Mouse (Mus musculus): ENCODE measurements at regions not wholly inside any gene's neighbourhood (a gene's known extent, or its start where the extent isn't known, plus 50 kb on each side); places are given as distances from the start of the nearest gene placed in this dataset.

DNA sequence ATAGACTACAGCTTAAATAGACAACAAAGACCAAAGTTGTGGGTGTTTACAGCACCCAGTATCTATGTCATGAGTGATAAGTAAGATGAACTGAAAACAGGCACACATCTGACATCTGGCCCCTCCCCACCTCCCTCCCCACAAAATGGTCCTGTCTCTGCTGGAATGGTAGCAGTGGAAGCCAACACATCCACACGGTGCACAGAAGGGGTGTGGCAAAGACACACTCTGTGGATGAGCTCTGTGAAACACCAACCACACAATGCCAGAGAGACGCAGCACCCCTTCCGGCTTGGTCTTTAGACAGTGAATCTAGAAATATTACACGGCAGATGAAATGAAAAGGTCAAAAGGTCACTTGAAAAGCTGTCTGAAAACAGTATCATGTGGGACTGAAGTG lies 85.6 kb downstream of the Fgf18 start:
- DNase-seq (ENCODE audit: low spot score in 2 of 2), result no peak

DNA sequence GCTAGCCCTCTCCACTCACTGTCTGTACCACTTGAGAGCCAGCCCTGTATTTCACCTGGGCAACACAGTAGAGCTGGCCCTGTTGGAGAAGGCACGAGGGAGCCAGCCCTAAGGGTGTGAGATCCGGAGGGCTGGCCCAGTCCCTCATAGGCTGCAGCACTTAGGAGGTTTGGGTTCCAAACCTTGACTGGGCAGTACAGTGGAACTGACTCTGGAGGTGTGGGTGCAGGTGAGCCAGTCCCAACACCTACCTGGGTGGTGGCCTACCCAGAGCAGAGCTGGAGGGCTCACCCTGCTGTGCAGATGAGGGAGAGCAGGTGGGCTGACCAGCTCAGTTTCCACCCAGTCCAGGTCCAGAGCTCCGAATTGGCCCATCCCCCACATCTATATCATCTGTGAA lies 86.8 kb downstream of the Fgf18 start:
- DNase-seq (ENCODE audit: low spot score in 2 of 2), result no peak

DNA sequence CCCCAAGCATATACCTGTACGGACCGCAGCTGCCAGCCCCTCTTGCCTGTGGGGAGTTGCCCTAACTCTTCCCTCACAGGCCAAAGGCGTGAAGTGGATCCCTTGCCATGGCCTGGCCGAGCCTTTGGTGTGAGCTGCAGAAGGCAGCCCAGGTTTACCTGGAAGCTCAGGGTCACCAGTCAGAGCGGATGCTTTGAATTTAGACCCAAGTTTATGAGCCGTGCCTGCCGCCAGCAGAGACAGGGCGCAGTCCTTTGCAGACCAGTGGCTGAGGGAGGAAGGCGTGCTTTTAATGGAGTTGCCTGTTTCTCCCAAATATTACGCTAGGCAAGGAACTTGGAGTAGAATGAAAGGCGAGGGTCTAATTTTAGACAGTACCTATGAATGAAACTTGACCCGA lies 97.0 kb downstream of the Fgf18 start:
- no peak for DNase-seq (ENCODE audit: low spot score in 2 of 2)

DNA sequence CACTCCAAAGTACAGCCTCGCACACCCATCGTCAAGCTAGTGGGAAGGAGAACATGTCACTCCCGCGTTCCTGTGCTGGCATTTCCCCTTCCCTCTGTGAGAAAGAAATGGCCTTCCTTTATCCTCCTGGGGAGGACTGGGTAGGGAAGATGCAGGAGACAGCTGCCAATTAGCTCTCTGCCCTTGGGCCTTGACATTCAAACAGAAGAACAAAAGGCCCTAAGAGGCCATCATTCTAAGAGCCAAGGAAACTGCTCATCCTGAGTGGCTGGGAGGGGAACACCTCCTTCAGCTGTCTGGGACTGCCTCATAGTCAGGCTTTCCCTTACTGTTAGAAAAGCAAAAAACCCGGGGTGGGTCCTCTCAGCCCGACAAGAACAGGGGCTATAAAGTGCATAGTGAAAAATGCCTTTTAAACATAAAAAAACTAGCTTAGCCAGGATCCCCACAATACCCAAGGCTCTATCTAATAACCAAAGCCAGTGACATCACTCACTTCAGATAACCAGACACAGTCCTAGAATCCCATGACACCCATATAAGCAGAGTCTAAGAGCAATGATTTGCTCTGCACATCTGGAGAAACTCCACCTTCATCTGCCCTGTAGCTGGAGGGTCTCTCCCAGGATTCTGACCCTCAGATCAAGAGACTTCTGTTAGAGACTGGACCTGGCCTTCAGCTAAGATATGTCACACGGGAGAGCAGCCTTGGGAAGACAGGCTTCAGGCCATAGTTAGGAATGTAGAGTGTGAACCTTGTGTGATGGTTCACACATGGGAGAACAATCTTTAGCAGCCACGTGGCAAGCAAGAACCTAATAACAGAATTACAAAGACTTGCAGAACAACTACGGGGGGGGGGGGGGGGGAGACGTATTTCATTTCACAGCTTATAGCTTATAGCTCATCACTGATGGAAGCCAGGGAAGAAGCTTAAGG lies 107.1 kb downstream of the Fgf18 start:
- DNase-seq (ENCODE audit: low spot score in 2 of 2), result no peak

DNA sequence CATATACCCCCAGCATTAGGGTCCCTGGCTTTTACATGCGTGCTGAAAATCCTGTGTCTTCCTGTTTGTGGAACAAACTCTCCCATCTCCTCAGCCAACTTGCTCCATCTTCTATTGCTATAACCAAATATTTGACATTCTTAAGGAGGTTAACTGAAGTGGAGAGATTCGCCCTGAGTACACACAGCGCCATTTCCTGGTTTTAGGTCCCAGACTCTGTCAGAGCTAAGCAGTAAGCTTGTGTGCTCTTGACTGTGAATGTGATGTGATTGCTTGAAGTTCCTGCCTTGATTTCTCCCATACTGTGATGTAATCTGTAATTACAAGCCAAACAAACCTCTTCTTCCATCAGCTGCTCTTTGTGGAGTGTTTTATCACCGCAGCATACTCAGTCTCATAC lies 110.8 kb downstream of the Fgf18 start:
- no peak for DNase-seq (ENCODE audit: low spot score in 2 of 2)

DNA sequence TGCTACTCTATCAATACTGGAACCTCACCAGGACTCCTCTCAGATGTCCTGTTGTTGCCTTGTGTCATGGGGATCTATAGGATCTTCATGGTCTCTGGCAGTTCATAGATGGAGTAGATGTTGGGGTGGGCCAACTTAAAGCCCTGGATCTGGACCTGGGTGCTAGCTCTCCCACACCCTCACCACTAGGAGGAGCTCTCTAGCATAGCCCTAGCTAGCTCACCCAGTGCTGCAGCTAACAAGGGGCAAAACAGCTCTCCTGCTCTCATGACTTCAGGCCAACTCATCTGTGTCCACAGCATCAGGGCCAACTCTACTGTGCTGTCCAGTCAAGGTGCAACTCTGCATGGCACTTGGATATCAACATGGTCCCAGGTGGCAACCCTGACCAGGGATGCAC lies 118.3 kb downstream of the Fgf18 start:
- DNase-seq (ENCODE audit: low spot score in 2 of 2), result no peak

DNA sequence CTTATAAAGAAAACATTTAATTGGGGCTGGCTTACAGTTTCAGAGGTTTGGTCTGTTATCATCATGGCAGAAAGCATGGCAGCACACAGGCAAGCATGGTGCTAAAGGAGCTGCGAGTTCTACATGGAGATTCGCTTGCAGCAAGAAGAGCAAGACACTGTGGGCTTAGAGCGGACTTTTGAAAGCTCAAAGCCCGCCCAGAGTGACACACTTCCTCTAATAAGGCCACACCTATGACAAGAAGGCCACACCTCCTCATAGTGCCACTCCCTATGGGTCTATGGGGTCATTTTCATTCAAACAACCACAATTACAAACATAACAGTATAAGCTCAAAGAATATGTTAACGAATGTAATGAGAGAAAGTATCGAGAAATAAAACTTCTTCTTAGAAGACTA lies 120.1 kb downstream of the Fgf18 start:
- DNase-seq (ENCODE audit: low spot score in 2 of 2), result no peak

DNA sequence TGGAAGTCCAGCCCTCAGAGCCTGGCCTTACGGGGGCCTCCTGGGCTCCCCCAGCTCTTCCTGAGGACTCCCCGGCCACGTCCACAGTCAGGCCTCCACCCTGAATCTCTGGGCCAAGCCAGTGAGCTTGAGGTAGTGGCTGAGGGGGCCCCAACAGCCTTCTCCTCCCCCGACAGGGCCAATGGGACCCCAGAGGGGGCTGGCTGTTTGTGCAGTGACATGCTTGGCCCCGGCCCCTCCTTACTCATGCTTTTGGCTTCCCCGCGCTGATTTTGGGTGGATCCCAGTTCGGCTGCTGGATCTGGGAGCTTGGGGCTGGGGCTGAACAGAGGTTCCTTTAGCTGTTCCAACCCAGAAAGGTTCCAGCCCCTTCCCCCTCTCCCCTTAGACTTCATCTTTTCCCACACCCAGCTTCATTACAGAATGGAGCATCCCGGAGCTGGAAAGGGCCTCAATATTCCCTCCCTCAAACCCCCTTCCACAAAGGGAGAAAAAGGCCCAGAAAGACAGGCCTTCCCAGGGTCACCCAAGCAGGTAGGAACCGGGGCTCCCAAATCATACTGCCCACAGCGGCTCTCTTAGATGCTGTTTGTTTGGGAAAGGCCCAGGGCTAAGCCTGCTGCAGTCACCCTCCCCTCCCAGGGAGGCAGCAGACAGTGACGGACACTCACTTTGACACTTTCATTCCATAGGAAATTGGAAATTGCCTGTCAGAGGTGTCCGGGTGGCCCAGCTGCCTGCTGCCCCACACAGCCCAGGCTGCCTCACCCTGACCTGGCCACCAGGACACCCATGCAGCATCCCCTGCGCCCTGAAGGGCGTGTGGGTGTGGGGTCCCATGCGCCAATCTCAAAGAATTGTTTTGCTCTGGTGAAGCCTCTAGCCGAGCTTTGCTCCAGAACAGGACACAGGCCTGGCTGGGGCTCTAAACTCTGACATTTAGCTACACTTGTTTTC lies 133.7 kb downstream of the Fgf18 start:
- no peak for DNase-seq (ENCODE audit: low spot score in 2 of 2)

DNA sequence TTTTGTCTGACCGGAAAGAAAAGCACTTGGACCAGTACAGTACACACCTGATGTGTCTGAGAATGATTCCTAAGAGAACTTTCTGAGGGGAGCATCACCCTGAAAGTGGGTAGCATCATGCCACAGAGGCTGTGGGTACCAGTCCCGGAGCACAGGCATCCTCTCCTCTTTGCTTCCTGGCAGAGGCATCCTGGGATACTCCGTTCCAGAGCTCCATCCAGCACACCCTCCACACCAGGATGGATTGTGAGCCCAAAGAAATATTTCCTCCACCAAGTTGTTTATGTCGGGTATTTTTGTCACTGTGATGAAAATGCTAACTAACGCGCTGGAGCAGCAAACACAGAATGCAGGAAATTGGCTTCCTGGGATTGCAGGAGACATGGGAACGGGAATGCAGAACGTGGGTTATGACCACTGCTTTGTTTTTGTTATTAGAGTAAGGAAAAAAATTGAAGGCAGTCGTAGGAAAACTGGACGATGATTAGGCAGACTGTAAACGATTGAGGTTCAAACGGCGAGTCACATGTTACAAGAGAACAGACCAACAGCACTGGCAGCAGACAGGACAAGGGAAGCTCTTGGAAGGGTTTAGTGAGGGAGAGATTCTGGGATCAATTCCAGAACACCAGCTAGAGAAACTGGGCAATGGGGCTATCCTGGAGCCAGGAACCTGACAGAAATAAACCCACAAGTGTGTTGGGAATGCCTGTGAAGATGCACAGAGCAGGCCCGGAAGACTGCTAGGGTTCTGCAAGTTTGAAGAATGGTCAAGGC lies 134.6 kb downstream of the Fgf18 start:
- DNase-seq (ENCODE audit: low spot score in 2 of 2), result no peak

DNA sequence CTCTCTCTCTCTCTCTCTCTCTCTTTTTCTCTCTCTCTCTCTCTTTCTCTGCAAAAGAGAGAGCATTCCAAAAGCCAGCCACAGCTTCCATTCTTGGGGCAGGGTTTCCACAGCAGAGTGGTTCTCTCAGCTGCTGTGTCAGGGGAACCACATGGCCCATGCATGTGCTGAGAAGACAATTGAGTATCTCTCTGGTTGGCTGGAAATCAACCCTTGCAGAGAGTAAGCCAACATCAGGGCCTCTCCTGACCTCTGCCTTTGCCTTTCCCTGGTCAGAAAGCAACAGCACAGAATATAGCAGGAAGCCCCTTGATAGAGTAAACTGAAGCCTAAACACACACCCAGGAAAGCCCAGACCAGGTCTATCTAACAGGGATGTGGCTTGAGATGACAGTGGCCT lies 138.6 kb downstream of the Fgf18 start:
- DNase-seq (ENCODE audit: low spot score in 2 of 2), result no peak

DNA sequence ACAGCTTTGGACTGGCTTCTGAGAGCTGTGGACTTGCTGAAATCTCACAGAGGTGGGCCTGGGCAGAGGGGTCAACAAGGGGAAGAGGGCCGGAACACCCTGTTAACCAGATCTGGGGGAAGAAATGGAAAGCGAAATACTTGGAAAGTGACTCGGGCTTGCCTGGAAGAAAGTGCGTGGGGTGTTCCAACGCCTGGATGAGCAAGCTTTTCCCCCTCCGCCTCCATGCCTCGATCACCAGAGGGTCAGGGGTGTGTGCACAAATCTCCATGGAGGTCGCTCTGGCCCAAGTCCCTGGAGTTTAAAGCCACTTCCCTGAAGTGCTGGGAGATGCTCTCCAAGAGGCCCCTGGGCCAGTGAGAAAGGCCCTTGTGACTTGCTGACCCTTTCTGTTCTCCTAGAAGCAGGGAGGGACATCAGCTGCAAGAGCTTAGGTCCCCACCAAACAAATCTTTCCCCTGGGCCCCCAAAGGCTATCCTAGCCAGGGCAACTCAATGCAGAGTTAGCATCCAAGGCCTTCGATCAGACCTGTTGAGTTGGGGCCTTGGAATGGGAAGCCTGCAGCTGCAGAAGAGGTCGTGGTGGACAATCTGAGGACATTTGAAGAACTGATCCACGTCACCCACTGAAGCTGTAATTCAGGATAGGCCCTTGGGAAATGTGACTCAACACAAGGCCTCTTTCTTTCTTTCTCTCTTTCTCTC lies 139.2 kb downstream of the Fgf18 start:
- DNase-seq (ENCODE audit: low spot score in 2 of 2), result no peak

DNA sequence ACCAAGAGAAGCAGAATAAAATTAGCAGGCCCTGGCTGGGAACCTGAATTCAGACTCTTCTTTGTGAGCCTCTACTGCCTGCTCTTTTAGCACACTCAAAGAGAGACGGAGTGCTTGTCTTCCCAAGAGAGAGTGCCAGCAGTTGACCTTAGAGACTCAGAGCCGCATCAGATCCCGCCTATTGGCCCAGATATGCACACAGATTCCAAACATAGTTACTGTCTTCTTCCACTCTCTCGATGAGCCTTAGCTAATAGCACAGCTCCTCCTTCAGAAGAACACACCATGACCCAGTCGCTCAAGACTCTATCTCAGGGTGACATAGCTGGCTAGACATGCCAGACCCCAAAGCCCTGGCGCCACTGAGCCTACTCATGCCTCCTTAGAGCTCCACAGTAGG lies 139.8 kb downstream of the Fgf18 start:
- DNase-seq (ENCODE audit: low spot score in 2 of 2), result no peak

DNA sequence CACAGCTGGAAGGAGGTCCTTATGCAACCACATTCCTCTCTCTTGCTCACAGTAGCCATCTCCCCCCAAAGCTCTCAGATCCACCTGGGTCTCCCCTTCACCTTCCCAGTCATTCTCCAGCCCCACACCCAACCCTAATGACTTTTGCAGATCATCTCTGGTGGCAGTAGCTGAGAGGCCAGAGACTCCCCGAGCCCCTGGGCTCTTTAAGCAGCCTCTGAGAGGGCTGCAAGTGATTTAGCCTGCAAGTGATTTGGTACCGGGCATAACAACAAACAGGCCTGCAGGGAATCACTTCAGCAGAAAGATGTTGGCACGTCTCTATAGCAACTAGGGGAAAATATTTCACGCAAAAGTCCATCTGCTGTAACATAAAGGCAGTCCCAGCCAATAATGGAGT lies 142.0 kb downstream of the Fgf18 start:
- DNase-seq (ENCODE audit: low spot score in 2 of 2), result no peak

DNA sequence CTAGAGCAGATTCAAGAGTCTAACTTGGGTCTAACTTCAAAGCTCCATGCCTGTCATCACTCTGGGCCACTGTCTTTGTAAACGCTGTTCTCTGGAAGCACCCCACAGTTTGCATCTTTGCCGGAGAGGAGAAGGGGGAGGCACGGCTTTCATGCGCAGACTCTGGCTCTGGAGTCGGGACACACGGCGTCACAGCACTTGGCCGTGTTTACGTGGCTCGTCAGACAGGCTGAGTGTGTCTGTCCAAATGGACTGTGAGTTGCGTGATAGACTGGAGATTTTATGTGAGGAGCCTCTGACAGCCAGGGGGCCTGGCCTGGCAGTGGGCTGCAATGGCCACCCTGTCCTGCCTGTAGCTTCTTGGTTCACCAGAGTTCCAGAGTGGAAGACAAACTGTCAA lies 142.6 kb downstream of the Fgf18 start:
- no peak for DNase-seq (ENCODE audit: low spot score in 2 of 2)

DNA sequence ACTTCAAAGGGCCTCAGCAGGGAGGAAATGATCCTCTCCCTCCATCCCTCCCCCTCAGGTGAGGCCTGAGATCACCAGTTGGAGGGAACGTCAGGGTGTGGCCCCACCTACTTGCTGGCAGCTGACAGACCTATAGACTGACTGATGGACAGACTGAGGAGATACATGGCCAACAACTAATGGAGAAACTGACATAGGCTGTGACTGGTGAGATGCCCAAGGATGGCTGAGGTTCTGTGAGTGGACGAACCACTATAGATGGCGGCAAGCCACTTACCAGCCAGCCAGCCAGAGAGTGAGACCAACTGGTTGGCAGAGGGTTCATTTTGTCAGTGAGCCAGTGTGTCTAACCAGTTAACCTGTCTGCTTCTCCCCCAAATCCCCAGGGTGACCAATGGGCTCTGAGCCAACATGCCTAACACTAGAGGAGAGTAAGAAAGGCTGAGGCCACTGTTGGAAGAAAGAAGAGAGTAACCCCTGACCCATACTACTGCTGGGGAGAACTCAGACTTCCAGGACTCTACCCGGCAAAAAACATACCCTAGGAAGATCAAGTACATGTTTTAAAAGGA lies 147.4 kb downstream of the Fgf18 start:
- DNase-seq (ENCODE audit: low spot score in 2 of 2), result no peak

DNA sequence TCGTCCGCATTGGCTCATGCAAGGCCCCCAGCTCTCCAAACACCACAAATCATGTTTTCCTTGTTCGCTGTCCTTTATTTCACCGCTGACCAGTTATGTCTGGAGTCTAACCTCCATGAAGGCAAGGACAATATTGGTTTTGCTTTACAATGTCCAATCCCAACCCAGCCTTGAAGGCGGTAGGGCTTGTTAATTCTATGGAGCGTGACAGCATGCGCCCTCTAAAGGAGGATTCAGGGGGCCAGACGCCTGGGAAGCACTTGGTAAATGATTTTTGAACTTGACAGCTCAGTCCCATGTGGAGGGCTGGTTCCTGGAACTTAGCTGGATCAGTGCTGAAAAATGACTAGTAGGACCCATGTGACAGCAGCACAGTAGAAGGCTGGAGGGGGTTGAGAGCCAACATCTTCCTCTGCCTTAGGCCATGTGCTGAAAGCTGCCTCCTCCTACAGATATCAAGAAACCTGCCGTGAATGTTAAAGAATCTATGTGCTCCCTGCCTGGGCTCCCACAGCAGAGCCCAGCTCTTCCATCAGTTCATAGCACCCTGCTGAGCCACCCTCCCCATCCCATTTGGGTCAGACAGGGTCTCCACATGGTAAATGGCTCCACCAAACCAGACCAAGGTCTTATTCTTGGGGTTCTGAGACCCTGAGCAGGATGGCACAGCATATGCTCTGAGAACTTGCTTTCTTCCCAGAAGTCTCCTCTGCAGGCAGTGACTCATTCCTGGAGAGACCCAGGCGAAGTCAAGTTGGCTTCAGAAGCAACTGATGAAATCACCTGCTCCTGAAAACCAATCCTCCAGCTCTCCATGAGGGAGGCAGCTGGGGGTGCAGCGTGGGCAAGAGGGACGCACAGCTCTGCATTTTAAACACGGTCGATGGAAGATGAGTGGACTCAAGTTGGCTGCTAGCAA lies 148.3 kb downstream of the Fgf18 start:
- no peak for DNase-seq (ENCODE audit: low spot score in 2 of 2)

DNA sequence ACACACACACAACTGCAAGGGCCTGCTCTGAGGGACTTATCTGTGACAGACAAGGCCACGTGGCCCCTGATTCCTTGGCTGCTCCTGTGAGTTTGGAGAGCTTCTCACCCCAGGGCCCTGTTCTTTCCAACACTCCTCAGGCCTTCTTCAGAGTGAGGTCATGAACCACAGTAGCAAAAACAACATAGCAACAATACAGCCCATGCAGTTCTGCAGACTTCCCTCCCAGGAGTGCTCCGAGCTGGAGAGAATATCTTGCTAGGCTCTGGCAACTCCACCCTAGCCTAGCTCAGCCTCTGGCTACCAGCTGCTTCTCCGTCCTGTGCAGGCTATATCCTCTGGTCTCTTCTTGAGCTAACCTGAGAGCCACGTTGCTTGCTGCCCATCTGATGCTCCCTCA lies 152.8 kb downstream of the Fgf18 start:
- DNase-seq (ENCODE audit: low spot score in 2 of 2), result no peak

DNA sequence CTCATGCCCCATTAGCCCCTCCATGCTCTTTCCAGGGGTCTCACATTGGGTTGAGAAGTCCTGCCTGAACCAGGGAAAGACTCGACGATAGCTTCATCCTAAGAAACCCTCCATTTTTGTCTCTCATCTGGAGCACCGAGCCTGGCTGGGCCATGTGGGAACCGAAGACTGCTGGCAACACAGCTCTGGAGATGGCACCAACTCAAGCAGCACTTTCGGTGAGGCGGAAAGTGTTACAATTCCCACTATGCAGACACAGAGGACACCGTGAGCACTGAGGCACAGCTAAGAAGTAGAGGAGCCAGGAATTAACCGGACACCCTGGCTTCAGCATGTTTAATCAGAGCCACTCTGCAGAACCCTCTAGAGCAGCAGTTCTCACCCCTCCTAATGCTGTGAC lies 153.8 kb downstream of the Fgf18 start:
- DNase-seq (ENCODE audit: low spot score in 2 of 2), result no peak

DNA sequence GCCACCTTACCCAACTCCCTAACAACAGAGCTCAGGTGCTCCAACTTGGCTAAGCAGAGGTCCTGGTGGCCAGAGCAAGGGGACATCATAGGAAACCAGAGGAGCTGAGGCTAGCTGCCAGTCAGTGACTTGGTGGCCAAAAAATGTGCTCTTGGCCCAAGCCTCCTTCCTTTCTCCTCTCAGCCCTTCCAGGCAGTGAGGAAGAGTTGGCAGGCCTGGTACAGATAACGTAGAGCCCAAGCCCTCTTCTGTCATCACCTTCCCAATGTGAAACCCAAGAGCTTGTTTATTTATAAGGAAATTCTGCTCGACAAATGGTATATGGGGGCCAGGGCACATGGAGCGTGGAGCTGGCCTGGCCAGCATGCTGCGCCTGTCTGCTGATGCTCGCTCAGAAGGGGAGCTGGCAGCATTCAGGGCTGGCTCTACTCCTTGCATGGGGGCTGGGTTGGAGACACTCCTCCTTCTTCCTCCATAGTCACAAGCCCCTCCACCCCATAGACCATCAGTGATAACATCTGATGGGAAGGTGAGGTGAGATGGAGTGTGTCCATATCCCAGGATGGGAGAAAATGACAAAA lies 156.1 kb downstream of the Fgf18 start:
- DNase-seq (ENCODE audit: low spot score in 2 of 2), result no peak

DNA sequence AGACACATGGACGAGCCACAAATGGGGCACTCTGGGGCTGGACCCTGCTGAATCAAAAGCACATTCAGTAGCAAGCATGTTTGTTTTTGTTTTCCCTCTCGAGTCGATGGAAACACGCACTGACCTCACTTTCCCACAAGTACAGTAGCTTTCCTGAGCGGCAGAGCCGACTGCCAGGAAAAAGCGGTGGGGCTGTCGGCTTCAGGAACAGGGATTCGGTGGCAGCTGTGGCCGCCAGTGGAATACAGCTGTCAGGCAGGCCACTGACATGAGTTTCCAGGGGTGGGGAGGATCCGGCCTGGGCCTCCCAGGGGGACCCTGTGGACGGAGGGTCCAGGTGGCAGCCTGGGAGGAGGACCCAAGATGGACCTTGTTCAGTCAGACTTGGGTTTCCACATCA lies 157.0 kb downstream of the Fgf18 start:
- no peak for DNase-seq (ENCODE audit: low spot score in 2 of 2)

All from frontal cortex, postnatal 14 days (tissue).